Mouse (Mus musculus): ENCODE measurements around the gene Chchd1. TPM values are rescaled to one million over a fixed set of nuclear protein-coding genes. Genes with fewer than 3 reads are reported as not detected.

The Chchd1 gene
- polyA plus RNA-seq, 1 experiment from 2014 or later: 88.5 TPM

DNA sequence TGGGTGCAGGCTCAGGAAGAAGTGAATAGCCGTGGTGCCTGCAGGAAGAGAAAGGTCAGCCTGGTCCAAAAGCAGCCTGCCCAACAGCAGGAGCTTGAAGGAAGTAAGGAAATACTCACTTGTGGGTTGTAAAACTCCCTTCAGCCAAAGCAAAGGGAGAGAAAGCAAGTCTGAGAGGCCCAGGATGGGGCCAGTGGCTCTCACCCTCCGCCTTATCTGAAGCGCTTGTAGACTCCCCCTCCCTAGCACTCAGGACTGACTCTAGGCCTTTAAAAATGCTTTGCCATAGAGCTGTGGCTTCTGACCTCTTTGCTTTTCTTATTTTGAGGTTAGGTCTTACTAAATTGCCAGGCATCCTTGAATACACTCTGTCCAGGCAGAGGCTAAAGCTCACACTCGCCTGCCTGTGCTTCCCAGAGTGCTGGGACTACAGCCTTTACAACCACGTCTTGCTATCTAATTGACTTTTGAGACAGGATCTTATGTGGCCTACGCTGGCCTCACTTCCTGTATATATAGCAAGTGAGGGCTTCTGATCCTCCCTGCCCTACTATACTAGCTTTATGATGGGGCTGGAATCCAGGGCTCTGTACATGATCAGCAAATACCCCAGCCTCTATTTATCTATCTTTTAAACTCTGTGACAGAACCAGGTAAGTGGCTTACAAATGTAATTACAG, 23.0 kb downstream of the Chchd1 start:
- H3K27me3 ChIP-seq (ENCODE audit: insufficient read depth, low read length): no peaks in the 10 kb centered on the region
- TF ChIP-seq EP300 (IDR thresholded peaks at IDR 0.05; ENCODE audit: low read depth) (no peak), CTCF (IDR thresholded peaks at IDR 0.05; ENCODE audit: low read depth) (no peak)
- peaks cover 95% of the 10 kb centered on the region for H3K36me3 ChIP-seq (replicated peaks; ENCODE audit: insufficient read depth, low read length)
- H3K27ac ChIP-seq (ENCODE audit: low read depth): peak overlapping the region; percentile 29; the same call in 1 of the 2 replicates
- 0 out of 2 replicates have a peak overlapping the region, but pooled peaks have one; percentile 26 for H3K9ac ChIP-seq (replicated peaks)
- peaks cover 8% of the 10 kb centered on the region for H3K4me1 ChIP-seq (ENCODE audit: insufficient read depth)
- H3K9me3 ChIP-seq (ENCODE audit: low read length): no peaks in the 10 kb centered on the region
- no peak for DNase-seq
- ATAC-seq: no peak
- 49% methylated on average over 6 of the region's 6 CpGs for WGBS (ENCODE audit: insufficient replicate concordance)
- H3K4me2 ChIP-seq (ENCODE audit: low read depth, low read length): 0 out of 2 replicates have a peak overlapping the region, but pooled peaks have one; percentile 9
- H3K4me3 ChIP-seq (ENCODE audit: low read depth, low read length): no peak overlapping the region

- peaks cover 22% of the 10 kb centered on the region for H3K4me1 ChIP-seq (ENCODE audit: insufficient read depth)
Observed at GRCm38 (mm10) chr14:20729871-20730270, 27.1 kb downstream of the Chchd1 start.

GRCm38 (mm10) chr14:20730853-20731602, 28.2 kb downstream of the Chchd1 start:
- no peak overlapping the region for H3K27ac ChIP-seq (ENCODE audit: low read depth)
- 0 out of 2 replicates have a peak overlapping the region, but pooled peaks have one; percentile 26 for H3K9ac ChIP-seq (replicated peaks)
- ATAC-seq: no peak
- H3K27me3 ChIP-seq (ENCODE audit: insufficient read depth, low read length): no peaks in the 10 kb centered on the region
- peaks cover 58% of the 10 kb centered on the region for H3K36me3 ChIP-seq (replicated peaks; ENCODE audit: insufficient read depth, low read length)
- no peak for DNase-seq
- WGBS (ENCODE audit: insufficient replicate concordance): 88% methylated on average over 9 of the region's 9 CpGs
- H3K9me3 ChIP-seq (ENCODE audit: low read length): no peaks in the 10 kb centered on the region
- TF ChIP-seq EP300 (IDR thresholded peaks at IDR 0.05; ENCODE audit: low read depth) (no peak), CTCF (IDR thresholded peaks at IDR 0.05; ENCODE audit: low read depth) (no peak)
- H3K4me3 ChIP-seq (ENCODE audit: low read depth, low read length): no peak overlapping the region
- H3K4me1 ChIP-seq (ENCODE audit: insufficient read depth): peaks cover 20% of the 10 kb centered on the region
- H3K4me2 ChIP-seq (ENCODE audit: low read depth, low read length): no peak overlapping the region

More at GRCm38 (mm10) chr14:20729871-20730270, 27.1 kb downstream of the Chchd1 start:
- ATAC-seq: no peak
- H3K4me2 ChIP-seq (ENCODE audit: low read depth, low read length): no peak overlapping the region
- WGBS (ENCODE audit: insufficient replicate concordance): 94% methylated on average over 9 of the region's 9 CpGs
- no peak overlapping the region for H3K9ac ChIP-seq (replicated peaks)
- peaks cover 70% of the 10 kb centered on the region for H3K36me3 ChIP-seq (replicated peaks; ENCODE audit: insufficient read depth, low read length)
- no peaks in the 10 kb centered on the region for H3K9me3 ChIP-seq (ENCODE audit: low read length)
- no peak overlapping the region for H3K4me3 ChIP-seq (ENCODE audit: low read depth, low read length)
- no peak for DNase-seq
- no peak for TF ChIP-seq EP300 (IDR thresholded peaks at IDR 0.05; ENCODE audit: low read depth)
- H3K27ac ChIP-seq (ENCODE audit: low read depth): no peak overlapping the region
- no peaks in the 10 kb centered on the region for H3K27me3 ChIP-seq (ENCODE audit: insufficient read depth, low read length)

DNA sequence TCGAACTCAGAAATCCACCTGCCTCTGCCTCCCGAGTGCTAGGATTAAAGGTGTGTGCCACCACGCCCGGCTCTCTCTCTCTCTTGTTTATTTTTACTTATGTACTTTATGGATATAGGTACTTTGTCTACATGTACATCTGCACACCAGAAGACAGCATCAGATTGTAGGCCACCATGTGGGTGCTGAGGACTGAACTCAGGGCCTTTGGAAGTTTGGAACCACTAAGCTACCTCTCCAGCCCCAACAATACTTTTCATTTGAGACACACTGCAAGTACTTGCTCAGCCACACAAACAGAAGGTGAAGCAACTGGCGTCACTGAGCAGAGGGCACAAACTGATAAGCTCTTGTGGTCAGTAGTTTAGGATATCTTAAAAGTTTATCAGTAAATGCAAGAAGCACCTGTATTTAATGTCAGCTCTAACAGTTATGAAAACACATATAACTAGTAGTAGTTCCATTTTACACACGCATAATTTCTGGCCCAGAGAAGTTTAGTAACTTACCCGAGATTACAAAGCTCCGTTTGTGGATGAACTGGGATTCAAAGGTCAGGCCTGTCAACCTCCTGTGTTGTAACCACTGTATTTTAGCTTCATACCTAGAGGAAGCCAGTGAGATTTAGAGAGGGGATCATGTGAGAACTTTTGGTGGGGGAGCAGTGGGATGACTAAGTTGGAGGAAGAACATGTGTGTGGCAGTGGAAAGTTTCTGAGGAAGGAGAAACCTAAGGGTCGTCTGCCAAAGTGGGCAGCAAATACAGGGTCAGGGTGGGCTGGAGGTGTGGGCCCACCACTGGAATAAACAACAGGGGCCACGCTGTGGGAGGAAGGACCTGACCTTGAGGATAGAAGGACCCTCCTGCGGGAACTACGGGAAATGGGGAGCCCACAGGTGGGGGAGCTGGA, 30.5 kb downstream of the Chchd1 start:
- peak; percentile 52 for DNase-seq
- H3K4me2 ChIP-seq (ENCODE audit: low read depth, low read length): peak overlapping the region; percentile 88
- H3K9ac ChIP-seq (replicated peaks): peak overlapping the region; percentile 98
- H3K27me3 ChIP-seq (ENCODE audit: insufficient read depth, low read length): no peaks in the 10 kb centered on the region
- WGBS (ENCODE audit: insufficient replicate concordance): 18% methylated on average over 12 of the region's 12 CpGs
- H3K4me3 ChIP-seq (ENCODE audit: low read depth, low read length): peak overlapping the region; percentile 98
- peak; percentile 97 for TF ChIP-seq EP300 (IDR thresholded peaks at IDR 0.05; ENCODE audit: low read depth)
- no peak for TF ChIP-seq CTCF (IDR thresholded peaks at IDR 0.05; ENCODE audit: low read depth)
- peaks cover 37% of the 10 kb centered on the region for H3K36me3 ChIP-seq (replicated peaks; ENCODE audit: insufficient read depth, low read length)
- H3K4me1 ChIP-seq (ENCODE audit: insufficient read depth): peaks cover 21% of the 10 kb centered on the region
- H3K9me3 ChIP-seq (ENCODE audit: low read length): no peaks in the 10 kb centered on the region
- ATAC-seq: peak; percentile 38
- H3K27ac ChIP-seq (ENCODE audit: low read depth): peak overlapping the region; percentile 97

DNA sequence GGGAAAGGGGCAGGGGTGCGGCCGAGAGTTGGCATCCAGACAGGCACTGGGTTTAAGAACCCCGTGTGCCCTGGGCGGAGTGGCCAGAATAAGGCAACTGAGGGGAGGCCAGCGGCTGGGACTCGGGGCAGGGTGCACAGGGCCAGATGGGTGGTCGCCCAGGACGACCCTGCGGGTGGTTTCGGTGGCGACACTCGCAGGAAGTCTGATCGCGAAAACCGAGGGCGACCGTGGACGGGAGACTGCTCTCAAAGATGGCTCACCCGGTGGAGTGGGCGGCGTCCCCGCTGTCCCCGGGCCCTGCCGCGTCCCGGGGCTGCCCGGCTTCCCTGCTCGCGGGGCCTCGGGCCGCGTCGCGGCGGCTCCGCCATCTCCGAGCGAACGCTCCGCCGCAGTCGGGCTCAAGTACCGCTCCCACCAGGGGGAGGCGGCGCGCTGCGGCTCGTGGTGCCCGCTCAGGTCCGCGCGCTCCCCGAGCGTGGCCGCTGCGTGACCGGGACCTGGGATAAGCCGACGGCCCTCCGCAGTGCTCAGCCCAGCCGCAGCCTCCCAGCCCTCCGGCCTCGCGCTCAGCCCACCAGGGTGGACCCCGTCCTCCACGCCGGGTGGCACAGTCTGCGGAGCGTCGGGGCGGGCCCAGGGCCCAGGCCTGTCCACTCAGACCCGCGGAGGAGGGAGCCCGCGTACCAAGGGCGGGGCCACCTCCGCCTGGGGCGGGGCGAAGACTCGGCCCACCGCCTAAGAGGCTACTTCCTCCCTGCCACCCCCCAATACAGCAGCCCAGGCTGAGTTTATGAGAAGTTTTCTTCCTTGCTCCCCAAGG, 31.4 kb downstream of the Chchd1 start, which contains the start of gene Ndst2:
Ndst2 (minus strand) TSS at position 611 of the 823 bp plus-strand sequence.
- no peaks in the 10 kb centered on the region for H3K27me3 ChIP-seq (ENCODE audit: insufficient read depth, low read length)
- H3K27ac ChIP-seq (ENCODE audit: low read depth): peak within 1 kb of the TSS; percentile 97
- ATAC-seq (peak; percentile 96), DNase-seq (peak; percentile 94)
- peaks cover 36% of the 10 kb centered on the region for H3K36me3 ChIP-seq (replicated peaks; ENCODE audit: insufficient read depth, low read length)
- peak within 1 kb of the TSS; percentile 98 for H3K9ac ChIP-seq (replicated peaks)
- H3K4me1 ChIP-seq (ENCODE audit: insufficient read depth): peaks cover 21% of the 10 kb centered on the region
- peak within 1 kb of the TSS; percentile 98 for H3K4me3 ChIP-seq (ENCODE audit: low read depth, low read length)
- peak within 1 kb of the TSS; percentile 88 for H3K4me2 ChIP-seq (ENCODE audit: low read depth, low read length)
- no peaks in the 10 kb centered on the region for H3K9me3 ChIP-seq (ENCODE audit: low read length)
- WGBS (ENCODE audit: insufficient replicate concordance): 3% methylated on average over 53 of the region's 81 CpGs
- TF ChIP-seq EP300 (IDR thresholded peaks at IDR 0.05; ENCODE audit: low read depth): no peak
- 0 out of 2 replicates have a peak, but pooled peaks have one; percentile 25 for TF ChIP-seq CTCF (IDR thresholded peaks at IDR 0.05; ENCODE audit: low read depth)

Data from liver, postnatal 0 days (tissue).